Mouse (Mus musculus): ENCODE data around the gene Kirrel.

Gene Kirrel

GRCm38 (mm10) chr3:87174096-87174768, at the start of gene Kirrel:
Kirrel (minus strand) TSS chr3:87174747.
- peak; percentile 67 for DNase-seq

- no peak for DNase-seq
These were observed 49.1 kb upstream of the Kirrel start for GRCm38 (mm10) chr3:87223636-87224035.

DNA sequence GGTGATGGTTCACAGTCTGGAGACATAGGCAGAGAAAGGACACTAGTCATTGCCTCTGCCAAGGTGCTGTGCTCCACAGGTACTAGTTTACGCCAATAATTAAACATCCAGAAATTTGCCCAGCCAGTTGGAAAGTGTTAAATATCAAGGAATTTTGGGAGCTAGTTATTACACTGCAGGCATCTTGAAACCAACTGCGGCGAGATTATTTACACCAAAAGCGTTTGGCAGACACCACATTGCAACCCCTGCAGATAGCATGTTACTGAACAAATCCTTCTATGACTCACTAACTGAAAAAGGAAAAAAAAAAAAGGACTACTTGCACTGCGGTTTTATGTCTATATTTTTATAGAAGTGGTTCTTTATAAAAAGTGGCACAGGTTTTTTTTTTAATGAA, 47.8 kb upstream of the Kirrel start:
- DNase-seq = no peak

DNA sequence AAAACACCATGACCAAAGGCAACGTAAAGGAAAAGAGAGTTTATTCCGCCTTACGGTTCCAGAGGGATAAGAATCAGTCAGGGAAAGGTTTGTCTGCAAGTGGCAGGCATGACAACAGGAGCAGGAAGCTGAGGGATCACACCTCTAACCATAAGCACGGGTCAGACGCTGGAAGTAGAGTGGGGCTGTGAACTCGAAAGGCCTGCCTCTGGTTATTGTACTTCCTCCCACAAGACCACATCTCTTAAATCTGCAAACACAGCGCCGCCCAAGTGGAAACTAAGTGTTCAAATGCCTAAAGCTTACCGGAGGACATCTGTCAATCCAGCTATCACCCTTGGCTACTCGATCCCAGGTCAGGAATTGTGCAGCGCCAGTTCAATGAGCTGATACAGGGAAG, 40.6 kb upstream of the Kirrel start:
- DNase-seq = no peak

- DNase-seq = no peak
These were observed 39.8 kb upstream of the Kirrel start for GRCm38 (mm10) chr3:87214221-87214864.

DNA sequence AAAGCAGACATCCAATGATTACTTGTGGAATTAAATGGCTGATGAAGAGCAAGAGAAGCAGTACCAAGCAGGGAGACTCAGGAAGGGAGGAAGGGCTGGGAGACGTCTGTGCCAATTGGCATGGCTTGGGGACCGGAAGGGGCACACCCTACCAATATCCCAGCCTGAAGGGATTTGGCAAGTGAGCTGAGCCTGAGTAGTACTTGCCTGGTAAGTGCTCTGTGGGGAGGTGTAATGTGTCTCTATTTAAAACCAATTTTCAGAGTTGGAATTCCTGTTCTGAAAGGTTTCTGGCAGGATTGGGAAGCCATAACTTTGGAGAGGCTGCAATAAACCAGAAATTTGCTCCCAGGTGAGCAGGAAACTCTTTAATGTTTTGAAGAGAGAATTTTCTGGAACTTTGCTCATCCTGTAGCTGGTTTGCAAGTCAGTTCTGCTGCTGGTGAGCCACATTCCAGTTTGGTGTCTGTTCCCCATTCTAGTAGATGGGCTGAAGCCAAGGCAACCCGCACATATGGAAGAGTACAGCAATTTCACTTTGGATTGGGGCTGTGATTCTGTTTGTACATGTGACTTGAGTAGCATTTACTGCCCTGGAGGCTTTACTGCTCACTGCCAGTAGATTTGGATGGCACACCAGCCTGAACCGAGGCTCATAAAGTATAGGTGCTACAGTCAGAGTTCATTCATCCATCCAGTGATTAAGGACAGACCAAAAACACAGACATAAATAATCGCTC, 32.0 kb upstream of the Kirrel start:
- no peak for DNase-seq

GRCm38 (mm10) chr3:87196637-87197036, 22.1 kb upstream of the Kirrel start:
- no peak for DNase-seq

GRCm38 (mm10) chr3:87195041-87195440, 20.5 kb upstream of the Kirrel start:
- no peak for DNase-seq

DNA sequence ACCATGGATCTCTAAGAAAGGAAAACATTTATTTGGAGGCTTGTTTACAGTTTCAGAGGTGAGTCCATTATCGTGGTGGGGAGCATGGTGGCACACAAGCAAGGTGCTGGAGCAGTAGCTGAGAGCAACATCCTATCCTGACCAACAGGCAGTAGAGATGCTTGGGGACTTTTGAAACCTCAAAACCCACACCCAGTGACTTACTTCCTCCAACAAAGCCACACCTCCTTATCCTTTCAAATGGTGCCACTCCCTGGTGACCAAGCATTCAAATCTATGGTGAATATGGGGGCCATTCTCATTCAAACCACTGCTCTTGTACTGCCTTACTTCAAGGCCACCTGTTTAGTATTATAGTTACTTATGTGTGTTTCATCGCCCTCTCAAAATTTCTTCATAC, 20.0 kb upstream of the Kirrel start:
- no peak for DNase-seq

- no peak for DNase-seq
These were observed 19.2 kb upstream of the Kirrel start for GRCm38 (mm10) chr3:87193756-87194155.

DNA sequence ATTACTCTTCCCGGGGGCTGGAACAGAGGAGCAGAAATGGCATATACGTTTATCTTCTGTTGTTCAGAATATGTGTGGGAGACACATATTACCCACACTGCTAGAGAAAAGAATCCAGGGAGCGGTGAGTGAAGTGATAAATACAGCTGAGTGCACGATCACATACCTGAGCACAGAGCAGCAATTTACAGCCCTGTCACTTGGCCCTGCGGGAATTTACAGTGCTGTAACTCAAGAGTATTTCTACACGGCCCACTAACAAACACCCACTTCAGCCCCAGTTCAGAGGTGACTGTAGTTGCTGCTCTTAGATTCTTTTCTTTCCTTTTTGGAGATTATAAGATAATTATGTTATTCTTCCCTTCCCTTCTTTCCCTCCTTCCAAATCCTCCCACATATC, 18.8 kb upstream of the Kirrel start:
- no peak for DNase-seq

DNA sequence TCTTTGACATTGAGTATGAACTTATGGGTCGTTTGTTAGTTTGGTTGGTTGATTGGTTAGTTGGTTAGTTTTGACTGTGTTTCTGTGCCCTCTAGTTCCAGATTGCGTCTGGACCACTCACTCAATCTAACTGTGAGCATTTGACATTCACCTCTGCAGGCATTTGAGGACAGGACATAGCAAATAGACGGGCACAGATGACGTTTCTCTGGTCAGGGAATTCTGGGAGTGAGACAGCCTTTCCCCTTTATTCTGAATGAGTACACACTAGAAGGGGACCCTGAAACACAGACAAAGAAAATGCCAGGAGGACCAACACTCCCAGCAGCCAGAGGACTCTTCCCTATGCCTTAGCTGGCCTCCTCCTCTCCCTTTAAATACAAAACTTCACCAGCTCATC, 2.1 kb upstream of the Kirrel start:
- no peak for DNase-seq

DNA sequence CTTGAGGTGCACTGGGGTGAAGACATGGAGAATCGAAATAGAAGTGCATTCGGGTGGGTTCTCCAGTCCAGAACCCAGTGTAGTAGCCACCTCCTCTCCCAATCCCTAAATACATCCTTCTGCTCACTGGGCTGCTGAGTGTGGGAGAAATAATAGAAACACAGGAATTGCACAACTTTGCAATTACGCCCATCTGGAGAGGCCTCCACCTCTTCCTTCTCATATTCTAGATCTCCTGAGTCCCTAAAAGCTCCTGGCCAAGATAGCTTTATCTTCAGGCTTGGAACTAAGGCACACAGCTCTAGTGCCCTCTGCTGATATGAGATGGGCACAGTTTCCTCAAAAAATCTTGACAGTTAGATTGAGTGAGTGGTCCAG, 880 bp upstream of the Kirrel start:
- DNase-seq = no peak

GRCm38 (mm10) chr3:87174769-87175437, 356 bp upstream of the Kirrel start:
- DNase-seq = no peak

DNA sequence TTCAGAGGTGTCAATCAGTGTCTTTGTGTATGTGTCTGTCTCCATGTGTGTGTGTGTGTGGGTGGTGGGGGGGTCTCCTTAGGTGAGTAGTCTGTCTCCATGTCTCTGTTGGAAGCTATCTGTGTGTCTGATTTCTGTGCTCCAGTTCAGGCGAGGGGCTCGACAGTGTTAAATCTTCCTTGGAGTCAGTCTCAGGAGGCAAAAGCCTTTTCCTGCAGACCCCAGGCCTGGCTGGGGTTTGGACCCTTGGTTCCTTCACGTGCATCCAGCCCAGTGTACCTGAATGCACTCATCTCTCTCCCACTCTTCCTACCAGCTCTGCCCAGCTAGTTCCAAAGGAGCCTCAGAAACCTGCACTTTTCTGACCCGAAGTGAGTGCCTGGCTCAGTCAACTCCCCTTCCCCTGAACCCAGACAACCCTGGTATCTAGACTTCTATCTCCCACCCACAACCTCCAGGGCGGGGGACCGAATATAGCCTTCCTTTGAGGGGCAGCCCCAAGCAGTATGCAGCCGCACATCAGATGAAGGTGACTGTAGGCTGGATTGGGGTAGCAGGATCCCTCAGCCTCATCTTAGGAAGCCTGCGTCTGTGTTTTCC, 961 bp downstream of the Kirrel start:
- DNase-seq = peak; percentile 26

DNA sequence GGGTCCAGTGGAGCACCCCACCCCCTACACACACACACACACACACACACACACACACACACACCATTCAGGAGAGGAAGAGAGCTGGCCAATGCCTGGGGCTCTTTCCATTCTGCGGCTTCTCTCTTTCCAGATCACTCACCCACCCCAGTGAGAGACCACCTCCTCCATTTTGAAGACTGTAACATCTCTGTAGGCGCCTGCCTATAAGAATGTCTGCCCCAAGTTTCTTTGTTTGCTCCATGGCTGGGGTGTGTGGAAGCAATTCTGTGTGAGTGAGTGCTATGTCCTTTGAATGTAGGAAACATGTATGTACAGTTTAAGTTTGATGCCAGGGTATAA, 1.5 kb downstream of the Kirrel start:
- no peak for DNase-seq

- no peak for DNase-seq
These were observed 2.0 kb downstream of the Kirrel start for GRCm38 (mm10) chr3:87172351-87173102.

DNA sequence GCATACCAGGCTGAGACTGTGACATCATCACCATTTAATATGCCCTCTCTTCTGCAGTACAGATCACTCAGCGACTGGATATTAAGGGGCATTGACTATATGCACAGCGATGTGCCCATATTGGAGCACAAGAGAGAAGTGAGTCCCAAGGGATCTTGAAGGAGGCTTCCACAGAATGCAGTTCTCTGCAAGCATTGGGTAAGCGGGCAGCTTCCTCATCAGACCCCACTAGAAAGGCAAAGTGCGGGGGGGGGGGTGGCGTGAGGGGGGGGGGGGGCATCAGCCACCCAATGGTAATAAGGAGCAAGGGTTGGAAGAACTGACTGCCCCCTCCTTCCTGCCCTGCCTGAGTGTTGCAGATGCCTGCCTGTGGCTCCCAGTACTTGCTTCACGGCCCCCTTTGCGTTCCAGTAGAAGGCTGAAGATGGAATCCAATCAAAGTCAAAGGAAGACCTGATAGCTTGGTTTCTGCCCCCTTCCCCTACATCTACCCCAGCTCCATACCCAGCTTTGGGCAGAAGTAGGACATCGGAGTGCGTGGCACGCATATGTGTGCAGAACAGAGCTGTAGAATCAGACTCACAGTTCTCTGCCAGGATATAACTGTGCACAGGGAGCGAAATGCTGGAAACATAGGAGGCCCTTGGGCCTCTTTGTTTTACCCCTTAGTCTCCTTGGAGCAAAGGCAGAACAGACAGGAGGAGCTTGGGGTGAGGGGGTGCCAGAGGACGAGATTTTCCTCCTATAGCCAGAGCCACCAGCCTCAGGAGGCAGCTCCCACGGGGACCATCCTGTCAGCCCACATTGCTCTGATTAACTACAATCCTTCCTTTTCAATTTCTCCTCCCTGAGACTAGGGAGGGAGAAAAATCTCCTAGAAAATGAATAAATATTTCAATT, 3.1 kb downstream of the Kirrel start:
- no peak for DNase-seq

- DNase-seq = no peak
These were observed 5.0 kb downstream of the Kirrel start for GRCm38 (mm10) chr3:87169402-87170015.

- DNase-seq = no peak
These were observed 5.8 kb downstream of the Kirrel start for GRCm38 (mm10) chr3:87168756-87169155.

GRCm38 (mm10) chr3:87167621-87168020, 6.9 kb downstream of the Kirrel start:
- no peak for DNase-seq
